Mouse (Mus musculus) liver, adult 10 weeks (tissue): Measurements from ENCODE around the gene Pip5kl1. TPM values are rescaled to one million over a fixed set of nuclear protein-coding genes. Genes with fewer than 3 reads are reported as not detected.

Source experiments
- polyA plus RNA-seq: library from polyadenylated mRNA; stranded (reverse); fragments of 350-450 nt; fragmentation: Illumina TruSeq; extraction: RNeasy Lipid Tissue Mini Kit (QIAGEN cat#74804); gene quantifications from one replicate; pipeline ENCODE4 v1.2.3, GENCODE M21; 2014; ENCODE audit warnings: low read depth, low replicate concordance

Gene Pip5kl1
- not detected for polyA plus RNA-seq

DNA sequence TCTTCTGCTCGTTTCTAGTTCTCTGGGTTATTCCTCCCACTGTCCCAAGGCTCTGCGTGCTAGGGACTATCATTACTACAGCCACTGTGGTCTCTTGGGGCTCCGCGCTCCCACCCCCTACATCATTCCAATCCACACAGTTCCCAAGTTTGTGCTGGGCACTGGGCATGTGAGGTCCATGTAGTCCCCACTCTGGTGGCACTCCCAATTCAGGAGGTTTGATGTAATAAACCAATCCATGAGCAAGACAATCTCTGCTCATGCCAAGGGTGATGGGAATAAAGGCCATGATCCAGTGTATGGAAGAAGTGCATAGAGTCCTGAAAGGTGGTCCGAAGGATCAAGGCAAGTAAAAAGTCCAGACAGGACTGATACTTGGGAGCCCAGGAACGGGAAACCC is at the start of gene Pip5kl1:
Gene Pip5kl1, plus strand, starts transcription at position 301 of the 400 bp plus-strand sequence.

DNA sequence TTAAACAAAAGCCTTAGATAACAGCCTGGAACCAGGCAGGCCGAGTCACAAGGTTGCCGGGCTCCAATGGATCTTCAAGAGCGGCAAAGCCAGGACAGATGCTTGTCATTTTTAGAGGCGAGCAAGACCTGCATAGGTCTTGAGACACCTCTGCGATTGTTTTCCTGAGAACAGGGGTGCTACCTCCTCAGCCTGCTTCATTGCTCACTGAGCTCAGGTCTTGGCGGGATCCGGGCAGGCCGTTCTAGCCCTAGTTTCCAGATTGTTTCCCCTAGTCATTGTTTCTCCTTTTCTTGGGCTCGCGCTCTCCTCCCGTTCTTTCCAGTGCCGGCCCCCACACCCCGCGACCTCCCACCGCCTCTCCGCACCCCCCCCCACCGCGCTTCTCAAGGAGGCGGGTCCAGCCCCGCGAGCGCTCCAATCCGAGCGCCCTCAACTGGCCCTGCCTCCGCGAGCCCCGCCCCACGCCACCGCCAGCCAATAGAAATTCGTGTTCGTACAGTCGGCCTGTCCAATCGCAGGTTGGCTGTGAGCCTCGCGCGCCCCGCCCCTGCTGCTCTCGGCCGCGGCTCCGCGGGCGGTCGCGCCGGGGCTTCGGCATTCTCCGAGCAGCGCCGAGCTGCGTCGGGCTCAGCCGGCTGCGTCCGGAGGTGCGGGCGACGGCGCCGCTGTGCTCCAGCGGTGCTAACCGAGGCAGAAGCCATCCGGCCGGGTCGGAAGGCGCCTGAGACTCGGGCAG is 39.7 kb upstream of the Pip5kl1 start, which contains the start of gene Fam102a:
Gene Fam102a, plus strand, starts transcription at position 600 of the 739 bp plus-strand sequence.

DNA sequence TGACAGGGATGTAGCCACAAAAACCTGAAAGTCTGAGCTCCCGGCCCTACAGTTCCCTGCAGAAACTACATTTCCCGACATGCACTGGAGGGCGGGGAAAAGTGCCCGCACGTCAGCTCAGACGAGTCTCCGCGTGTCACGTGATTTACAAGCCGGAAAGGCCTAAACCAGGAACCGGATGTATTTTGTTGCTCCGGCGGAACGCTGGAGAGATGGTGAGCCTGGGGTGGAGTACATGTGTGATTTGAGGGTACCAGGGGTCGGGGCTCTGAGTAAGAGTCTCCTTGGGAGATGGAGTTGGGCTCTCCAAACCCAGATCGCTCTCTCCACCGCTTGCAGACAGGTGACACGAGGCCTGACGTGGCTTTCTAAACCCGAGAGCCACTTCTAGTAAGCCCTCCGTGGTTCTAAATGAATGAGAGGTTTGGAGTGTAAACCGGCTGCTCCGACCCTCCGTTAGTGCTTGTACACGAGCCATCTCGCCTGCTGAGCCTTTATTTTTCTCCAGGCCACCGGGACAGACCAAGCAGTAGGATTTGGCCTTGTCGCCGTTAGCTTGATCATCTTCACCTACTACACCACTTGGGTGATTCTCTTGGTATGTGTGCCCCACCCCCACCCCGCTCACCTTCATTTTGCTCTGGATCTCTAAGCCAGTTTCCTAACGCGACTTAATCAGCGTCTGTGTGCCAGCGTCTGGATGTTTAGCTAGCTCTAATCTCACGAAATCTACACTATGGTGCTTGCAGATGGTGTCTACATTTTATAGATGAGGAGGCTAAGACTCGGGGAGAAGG is 3.7 kb upstream of the Pip5kl1 start, which contains the start of gene Dpm2:
Gene Dpm2, plus strand, starts transcription at position 161 of the 797 bp plus-strand sequence.

DNA sequence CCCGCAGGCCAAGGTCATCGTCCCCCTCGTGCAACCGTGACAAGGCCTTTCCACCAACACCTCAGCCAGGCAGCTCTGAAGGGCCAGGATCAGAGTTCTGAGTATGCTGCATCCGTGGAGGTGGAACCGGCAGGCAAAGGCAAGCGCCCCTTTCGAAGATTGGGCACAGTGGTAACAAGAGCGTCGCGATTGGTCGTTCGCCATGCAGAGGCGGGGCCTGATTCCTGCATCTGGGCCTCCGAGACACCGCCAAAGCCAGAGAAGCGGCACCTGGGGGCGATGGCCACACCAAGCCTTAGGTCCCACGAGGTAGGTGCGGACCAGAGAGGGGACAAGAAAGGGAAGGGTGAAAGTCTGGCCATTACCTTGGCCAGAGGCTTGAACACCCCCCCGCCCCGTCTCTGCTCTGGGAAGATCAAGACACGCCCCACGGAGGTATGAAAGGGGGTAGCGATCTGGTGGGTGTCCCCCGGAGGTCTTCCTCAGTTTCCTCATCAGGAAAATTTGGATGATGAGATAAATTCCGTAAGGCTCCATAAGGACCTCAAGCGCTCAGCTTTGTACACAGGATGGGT is 1.1 kb downstream of the Pip5kl1 start, which contains the start of gene 9430097D07Rik:
Gene 9430097D07Rik, minus strand, starts transcription at position 99 of the 575 bp plus-strand sequence.

DNA sequence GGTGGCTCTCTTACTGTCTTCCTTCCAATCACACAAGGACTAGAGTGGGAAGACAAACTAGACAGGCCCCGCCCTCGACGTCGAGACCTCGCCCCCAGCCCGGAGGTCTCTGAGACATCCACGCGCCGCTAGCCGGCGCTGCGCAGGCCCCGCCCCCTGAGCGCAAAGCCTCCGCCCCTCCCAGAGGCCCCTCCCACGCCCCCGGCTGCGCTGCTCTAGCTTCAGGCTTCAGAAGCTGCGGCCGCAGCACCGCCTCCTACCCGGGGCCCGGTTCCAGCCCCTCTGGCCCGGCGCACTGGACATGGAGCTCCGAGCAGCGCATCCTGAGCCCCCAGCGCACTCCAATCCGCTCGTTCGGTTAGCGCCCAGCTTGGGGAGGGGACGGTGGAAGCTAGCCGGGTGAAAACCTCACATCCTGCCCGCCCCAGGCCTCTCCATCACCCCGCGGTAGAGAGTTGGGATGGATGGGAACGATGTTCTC is 12.3 kb downstream of the Pip5kl1 start, which contains the start of gene St6galnac4:
Gene St6galnac4, plus strand, starts transcription at position 225 of the 481 bp plus-strand sequence.

DNA sequence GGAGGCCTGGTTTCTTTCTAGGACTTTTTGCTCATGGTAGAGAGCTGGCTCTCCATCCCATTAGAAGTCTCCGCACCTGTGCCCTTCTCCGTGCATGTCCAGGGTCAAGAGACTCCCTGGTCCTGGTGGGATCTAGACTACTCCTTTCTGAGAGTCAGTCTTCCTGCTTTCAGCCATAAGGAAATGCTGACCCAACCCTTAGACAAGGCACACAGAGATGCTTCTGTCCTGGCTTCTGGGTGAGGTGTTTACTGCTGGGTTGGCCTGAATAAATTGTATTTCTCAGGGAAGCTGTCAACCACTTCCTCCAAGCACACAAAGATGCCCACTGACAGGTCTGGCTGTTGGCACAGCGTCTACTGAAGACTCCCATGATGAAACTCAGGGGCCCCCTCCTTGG is 24.8 kb downstream of the Pip5kl1 start, which contains the start of gene St6galnac6:
Gene St6galnac6, plus strand, starts transcription at position 301 of the 400 bp plus-strand sequence.

DNA sequence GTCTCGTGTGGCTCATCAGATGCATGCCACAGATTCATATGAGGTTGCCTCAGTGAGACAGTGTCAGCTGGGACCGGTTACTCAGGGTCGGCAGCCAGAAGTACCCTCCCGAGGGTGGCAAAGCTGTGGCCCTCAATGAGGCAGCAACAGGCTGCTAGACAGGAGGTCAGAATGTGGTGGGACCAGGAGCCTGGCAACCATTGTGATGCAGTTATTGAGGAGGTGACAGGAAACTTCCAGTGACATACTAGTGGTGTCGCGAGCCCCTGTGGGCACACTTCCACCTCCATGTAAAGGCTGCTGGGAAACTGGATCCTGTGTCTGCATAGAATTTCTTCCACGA is 46.9 kb downstream of the Pip5kl1 start, which contains the start of gene Ak1:
Gene Ak1, plus strand, starts transcription at position 242 of the 343 bp plus-strand sequence.

Other genes starting within 250 kb of the Pip5kl1 start
- gene Ciz1, start 222.5 kb upstream of the Pip5kl1 start, polyA plus RNA-seq, result 5.5 TPM
- gene Dnm1, start 221.5 kb upstream of the Pip5kl1 start, polyA plus RNA-seq, result not detected
- gene 1110008P14Rik, start 192.9 kb upstream of the Pip5kl1 start, polyA plus RNA-seq, result 1.6 TPM
- 10.6 TPM for gene Lcn2, start 186.5 kb upstream of the Pip5kl1 start, polyA plus RNA-seq
- 2.7 TPM for gene Ptges2, start 178.9 kb upstream of the Pip5kl1 start, polyA plus RNA-seq
- 0.58 TPM for gene Naif1, start 124.3 kb upstream of the Pip5kl1 start, polyA plus RNA-seq
- 43.9 TPM for gene Slc25a25, start 123.4 kb upstream of the Pip5kl1 start, polyA plus RNA-seq
- gene Fam102a, start 39.5 kb upstream of the Pip5kl1 start, polyA plus RNA-seq, result 3.7 TPM
- gene Dpm2, start 3.9 kb upstream of the Pip5kl1 start, polyA plus RNA-seq, result 3.4 TPM
- not detected for gene 9430097D07Rik, start 887 bp downstream of the Pip5kl1 start, polyA plus RNA-seq
- gene St6galnac4, start 12.3 kb downstream of the Pip5kl1 start, polyA plus RNA-seq, result 0.13 TPM
- 9.5 TPM for gene St6galnac6, start 24.9 kb downstream of the Pip5kl1 start, polyA plus RNA-seq
- not detected for gene Ak1, start 47.0 kb downstream of the Pip5kl1 start, polyA plus RNA-seq
- gene Eng, start 71.8 kb downstream of the Pip5kl1 start, polyA plus RNA-seq, result 2.6 TPM
- gene Fpgs, start 129.3 kb downstream of the Pip5kl1 start, polyA plus RNA-seq, result 20.6 TPM
- gene Cdk9, start 138.3 kb downstream of the Pip5kl1 start, polyA plus RNA-seq, result 18.5 TPM
- gene Sh2d3c, start 146.3 kb downstream of the Pip5kl1 start, polyA plus RNA-seq, result 0.11 TPM
- not detected for gene 6330409D20Rik, start 166.2 kb downstream of the Pip5kl1 start, polyA plus RNA-seq
- 2.4 TPM for gene Tor2a, start 182.4 kb downstream of the Pip5kl1 start, polyA plus RNA-seq
- gene Ttc16, start 200.8 kb downstream of the Pip5kl1 start, polyA plus RNA-seq, result not detected
- not detected for gene Ptrh1, start 201.0 kb downstream of the Pip5kl1 start, polyA plus RNA-seq
- gene Cfap157, start 209.6 kb downstream of the Pip5kl1 start, polyA plus RNA-seq, result not detected